Mouse (Mus musculus) layer of hippocampus, postnatal 25 days (tissue): ENCODE measurements around the gene Treml4. TPM values are rescaled to one million over a fixed set of nuclear protein-coding genes. Genes with fewer than 3 reads are reported as not detected.
"Not testable (repeated sequence)": the region's sequence is repeated elsewhere in the genome, so short reads cannot be mapped to it uniquely, and the experiment has no call there.

Source experiments
- DNase-seq, 2 experiments: peaks; one replicate each; pipeline ENCODE4 v3.0.0; 2022; ENCODE audit warnings: mixed read lengths in 2 of 2, low spot score in 1 of 2; ENCODE audit errors: extremely low spot score in 1 of 2
- total RNA-seq, 2 experiments: library from RNA; stranded (reverse); gene quantifications; 2 replicates each; pipeline ENCODE4 v1.2.3; 2021

The Treml4 gene
- total RNA-seq, 2 experiments from 2014 or later = not detected

- no peak for DNase-seq
Observed at GRCm38 (mm10) chr17:48272598-48272997, 8.5 kb downstream of the Treml4 start.

GRCm38 (mm10) chr17:48274098-48274497, 10.0 kb downstream of the Treml4 start:
- no peak for DNase-seq

GRCm38 (mm10) chr17:48274885-48275284, 10.8 kb downstream of the Treml4 start:
- peak; percentile 63 to 88 for DNase-seq

- DNase-seq = no peak
Observed at GRCm38 (mm10) chr17:48275736-48276135, 11.6 kb downstream of the Treml4 start.

- no peak for DNase-seq
Observed at GRCm38 (mm10) chr17:48278381-48278780, 14.3 kb downstream of the Treml4 start.

GRCm38 (mm10) chr17:48279002-48279401, 14.9 kb downstream of the Treml4 start:
- DNase-seq = no peak

- no peak for DNase-seq
Observed at GRCm38 (mm10) chr17:48280943-48281738, 17.0 kb downstream of the Treml4 start.

GRCm38 (mm10) chr17:48281739-48282085, 17.6 kb downstream of the Treml4 start:
- DNase-seq = no peak

GRCm38 (mm10) chr17:48286765-48287164, 22.7 kb downstream of the Treml4 start:
- no peak for DNase-seq

GRCm38 (mm10) chr17:48287276-48287675, 23.2 kb downstream of the Treml4 start:
- no peak for DNase-seq

GRCm38 (mm10) chr17:48293500-48294194, 29.6 kb downstream of the Treml4 start:
- no peak for DNase-seq

- no peak for DNase-seq
Observed at GRCm38 (mm10) chr17:48299203-48299602, 35.1 kb downstream of the Treml4 start, which contains the start of gene Treml2. Gene Treml2, plus strand, starts transcription at chr17:48299498.

- no peak for DNase-seq
Observed at GRCm38 (mm10) chr17:48299756-48300155, 35.7 kb downstream of the Treml4 start.

GRCm38 (mm10) chr17:48300199-48300598, 36.1 kb downstream of the Treml4 start:
- DNase-seq = no peak

- DNase-seq = no peak
Observed at GRCm38 (mm10) chr17:48300861-48301260, 36.8 kb downstream of the Treml4 start.

GRCm38 (mm10) chr17:48301792-48302191, 37.7 kb downstream of the Treml4 start:
- DNase-seq = no peak

GRCm38 (mm10) chr17:48312124-48312523, 48.0 kb downstream of the Treml4 start:
- DNase-seq = no peak

- not testable (repeated sequence) for DNase-seq
Observed at GRCm38 (mm10) chr17:48315905-48316579, 51.9 kb downstream of the Treml4 start, which contains the start of gene B430306N03Rik. Gene B430306N03Rik, plus strand, starts transcription at chr17:48316141.

GRCm38 (mm10) chr17:48318686-48319085, 54.6 kb downstream of the Treml4 start:
- DNase-seq = no peak

GRCm38 (mm10) chr17:48321279-48321678, 57.2 kb downstream of the Treml4 start:
- no peak for DNase-seq

GRCm38 (mm10) chr17:48323236-48323635, 59.1 kb downstream of the Treml4 start:
- no peak for DNase-seq
